Mouse (Mus musculus) MEL (cell line): ENCODE results near the gene Nrip3. TPM values are rescaled to one million over a fixed set of nuclear protein-coding genes. Genes with fewer than 3 reads are reported as not detected.

Experiments used
- DNase-seq: peaks from one replicate; pipeline ENCODE4 v3.0.0; 2011; ENCODE audit warnings: low read depth, low spot score
- H3K27ac ChIP-seq: 2 replicates; pipeline ENCODE4 v1.5.1; 2012; ENCODE audit warnings: low read depth, mild to moderate bottlenecking, control low read depth, low read length, moderate library complexity; ENCODE audit not compliant: control insufficient read depth
- H3K27me3 ChIP-seq, 2 experiments: fragments of 150-350 bp in 1 of 2; sonication (generic) in 1 of 2; 2 replicates each; pipeline ENCODE4 v1.6.1; 2012; ENCODE audit warnings: low read length in 2 of 2, mild to moderate bottlenecking in 2 of 2, improper control_type of control experiment in 1 of 2, moderate library complexity in 1 of 2; ENCODE audit not compliant: insufficient read depth in 2 of 2, control insufficient read depth in 1 of 2
- H3K36me3 ChIP-seq, 2 experiments: 2 replicates each; pipeline ENCODE4 v1.6.1; 2012 to 2014; ENCODE audit warnings: low read length in 2 of 2, improper control_type of control experiment in 1 of 2, inconsistent platforms in 1 of 2, mild to moderate bottlenecking in 1 of 2; ENCODE audit not compliant: insufficient read depth in 2 of 2, control insufficient read depth in 1 of 2
- H3K4me1 ChIP-seq, 2 experiments: fragments of 150-350 bp in 1 of 2; sonication (generic) in 1 of 2; 2 replicates each; pipeline ENCODE4 v1.6.1; 2012; ENCODE audit warnings: low read length in 2 of 2, improper control_type of control experiment in 1 of 2, mild to moderate bottlenecking in 1 of 2; ENCODE audit not compliant: insufficient read depth in 2 of 2, control insufficient read depth in 1 of 2
- H3K4me3 ChIP-seq, 2 experiments: fragments of 150-350 bp in 1 of 2; sonication (generic) in 1 of 2; 2 replicates each; pipeline ENCODE4 v1.5.1; 2012; ENCODE audit warnings: low read depth in 2 of 2, low read length in 2 of 2, mild to moderate bottlenecking in 2 of 2, moderate library complexity in 2 of 2, control low read depth in 1 of 2, improper control_type of control experiment in 1 of 2; ENCODE audit not compliant: control insufficient read depth in 1 of 2, insufficient read depth in 1 of 2
- H3K79me2 ChIP-seq: 2 replicates; pipeline ENCODE4 v1.6.1; 2012; ENCODE audit warnings: mild to moderate bottlenecking, low read length, moderate library complexity; ENCODE audit not compliant: control insufficient read depth, poor library complexity, insufficient read depth
- H3K9ac ChIP-seq: 2 replicates; pipeline ENCODE4 v1.6.1; 2012; ENCODE audit warnings: low read depth, mild to moderate bottlenecking, control low read depth, low read length, moderate library complexity; ENCODE audit not compliant: control insufficient read depth, poor library complexity, severe bottlenecking
- H3K9me3 ChIP-seq: fragments of 150-350 bp; sonication (generic); replicated peaks from 2 replicates; pipeline ENCODE4 v1.6.1; 2012; ENCODE audit warnings: mild to moderate bottlenecking, low read length, improper control_type of control experiment, moderate library complexity; ENCODE audit not compliant: insufficient read depth
- CHD2 ChIP-seq: IDR thresholded peaks from 2 replicates; pipeline ENCODE4 v1.6.1; 2011; ENCODE audit warnings: low read length, improper control_type of control experiment
- ELF1 ChIP-seq: IDR thresholded peaks from 2 replicates; pipeline ENCODE4 v1.6.1; 2014; ENCODE audit warnings: low read depth, mild to moderate bottlenecking, inconsistent platforms, low read length, improper control_type of control experiment, moderate library complexity
- EP300 ChIP-seq, 2 experiments: IDR thresholded peaks; 2 replicates each; pipeline ENCODE4 v1.6.1; 2011; ENCODE audit warnings: improper control_type of control experiment in 2 of 2, low read length in 2 of 2, low read depth in 1 of 2, mild to moderate bottlenecking in 1 of 2
- ETS1 ChIP-seq: IDR thresholded peaks from 2 replicates; pipeline ENCODE4 v1.6.1; 2012; ENCODE audit warnings: low read depth, mild to moderate bottlenecking, inconsistent platforms, low read length, improper control_type of control experiment, moderate library complexity
- GABPA ChIP-seq: IDR thresholded peaks from 2 replicates; pipeline ENCODE4 v1.6.1; 2012; ENCODE audit warnings: low read depth, mild to moderate bottlenecking, inconsistent platforms, low read length, improper control_type of control experiment, moderate library complexity
- HCFC1 ChIP-seq: IDR thresholded peaks from 2 replicates; pipeline ENCODE4 v1.6.1; 2012; ENCODE audit warnings: low read depth, mild to moderate bottlenecking, inconsistent platforms, low read length, improper control_type of control experiment, moderate library complexity
- MAFK ChIP-seq: IDR thresholded peaks from 2 replicates; pipeline ENCODE4 v1.6.1; 2011; ENCODE audit warnings: low read depth, mild to moderate bottlenecking, low read length, improper control_type of control experiment, borderline replicate concordance
- MAX ChIP-seq: IDR thresholded peaks from 2 replicates; pipeline ENCODE4 v1.6.1; 2011; ENCODE audit warnings: low read length, improper control_type of control experiment
- MAZ ChIP-seq: IDR thresholded peaks from 2 replicates; pipeline ENCODE4 v1.6.1; 2012; ENCODE audit warnings: low read depth, mild to moderate bottlenecking, inconsistent platforms, low read length, improper control_type of control experiment
- MXI1 ChIP-seq: IDR thresholded peaks from 2 replicates; pipeline ENCODE4 v1.6.1; 2011; ENCODE audit warnings: mild to moderate bottlenecking, low read depth, low read length, improper control_type of control experiment
- NELFE ChIP-seq: IDR thresholded peaks from 2 replicates; pipeline ENCODE4 v1.6.1; 2011; ENCODE audit warnings: low read depth, low read length, improper control_type of control experiment
- NRF1 ChIP-seq: IDR thresholded peaks from 2 replicates; pipeline ENCODE4 v1.6.1; 2014; ENCODE audit warnings: low read depth, mild to moderate bottlenecking, inconsistent platforms, low read length, improper control_type of control experiment, moderate library complexity; ENCODE audit not compliant: poor library complexity, insufficient read depth, severe bottlenecking
- POLR2A ChIP-seq, 2 experiments: IDR thresholded peaks; 2 replicates each; pipeline ENCODE4 v1.6.1; 2011 to 2012; ENCODE audit warnings: low read length in 2 of 2, mild to moderate bottlenecking in 2 of 2, control low read depth in 1 of 2, improper control_type of control experiment in 1 of 2, low read depth in 1 of 2, moderate library complexity in 1 of 2; ENCODE audit not compliant: control insufficient read depth in 1 of 2, insufficient read depth in 1 of 2, poor library complexity in 1 of 2
- POLR2AphosphoS2 ChIP-seq: IDR thresholded peaks from 2 replicates; pipeline ENCODE4 v1.6.1; 2011; ENCODE audit warnings: low read length, improper control_type of control experiment
- RCOR1 ChIP-seq: IDR thresholded peaks from 2 replicates; pipeline ENCODE4 v1.6.1; 2012; ENCODE audit warnings: low read depth, mild to moderate bottlenecking, inconsistent platforms, low read length, improper control_type of control experiment
- SIN3A ChIP-seq: IDR thresholded peaks from 2 replicates; pipeline ENCODE4 v1.6.1; 2012; ENCODE audit warnings: low read length, improper control_type of control experiment, inconsistent platforms
- TAL1 ChIP-seq: IDR thresholded peaks from 2 replicates; pipeline ENCODE4 v1.6.1; 2012; ENCODE audit warnings: mild to moderate bottlenecking, inconsistent platforms, low read length, moderate library complexity, mixed read lengths
- TCF12 ChIP-seq: IDR thresholded peaks from 2 replicates; pipeline ENCODE4 v1.6.1; 2014; ENCODE audit warnings: low read depth, mild to moderate bottlenecking, inconsistent platforms, low read length, improper control_type of control experiment, moderate library complexity
- USF1 ChIP-seq: IDR thresholded peaks from 2 replicates; pipeline ENCODE4 v1.6.1; 2014; ENCODE audit warnings: low read depth, mild to moderate bottlenecking, inconsistent platforms, low read length, improper control_type of control experiment, moderate library complexity
- ZMIZ1 ChIP-seq: IDR thresholded peaks from 2 replicates; pipeline ENCODE4 v1.6.1; 2012; ENCODE audit warnings: low read depth, mild to moderate bottlenecking, inconsistent platforms, low read length, improper control_type of control experiment, moderate library complexity
- polyA plus RNA-seq, 2 experiments: library from polyadenylated mRNA; stranded (reverse) in 1 of 2; unstranded in 1 of 2; fragments of >175 nt in 1 of 2; fragments of >200 nt in 1 of 2; gene quantifications; 2 replicates each; pipeline versions ENCODE4 v1.2.1 to v1.2.4; 2012; ENCODE audit warnings: low replicate concordance in 2 of 2, low read depth in 1 of 2; ENCODE audit not compliant: insufficient read length in 2 of 2, insufficient read depth in 1 of 2, missing spikeins in 1 of 2
- total RNA-seq: library from RNA; depleted of rRNA; stranded (reverse); fragments of 300-350 nt; gene quantifications from 2 replicates; pipeline ENCODE4 v1.2.3, GENCODE M21; 2012

Nrip3 gene
- total and polyA plus RNA-seq, 3 experiments = not detected

GRCm38 (mm10) chr7:109754034-109754433 is 27.8 kb downstream of the Nrip3 start:
- peaks cover 8% of the 10 kb centered on the region in 2 experiments; a peak in 3 of 4 replicates for H3K4me1 ChIP-seq
- TF ChIP-seq MAFK (0 out of 2 replicates have a peak, but pooled peaks have one; percentile 23), TAL1 (no peak), TCF12 (no peak)
- H3K4me3 ChIP-seq = no peak overlapping the region

GRCm38 (mm10) chr7:109752008-109752925 is 29.6 kb downstream of the Nrip3 start, which contains the start of gene Tmem9b:
Gene Tmem9b (minus strand): TSS chr7:109752875.
- H3K36me3 ChIP-seq = peaks cover 0 to 15% of the 10 kb centered on the region in 2 experiments; a peak in 2 of 4 replicates
- H3K4me1 ChIP-seq = peaks cover 8% of the 10 kb centered on the region in 2 experiments; a peak in 3 of 4 replicates
- no peaks in the 10 kb centered on the region for H3K27me3 ChIP-seq
- DNase-seq = peak; percentile 84
- peak within 1 kb of the TSS; percentile 22; the same call in 1 of the 2 replicates for H3K27ac ChIP-seq
- H3K79me2 ChIP-seq = peaks cover 11% of the 10 kb centered on the region
- H3K4me3 ChIP-seq = peak within 1 kb of the TSS; percentile 89
- TF ChIP-seq NRF1 = peak; percentile 69
- TF ChIP-seq TCF12 = peak; percentile 48; the same call in 1 of the 2 replicates
- TF ChIP-seq NELFE = peak; percentile 85
- peak; percentile 82 for TF ChIP-seq SIN3A
- no peak for TF ChIP-seq CHD2
- TF ChIP-seq MXI1 = peak; percentile 71; the same call in 1 of the 2 replicates
- peak; percentile 40; the same call in 1 of the 2 replicates for TF ChIP-seq MAZ
- TF ChIP-seq TAL1 = no peak
- TF ChIP-seq ELF1 = peak; percentile 88
- TF ChIP-seq POLR2A (IDR thresholded peaks at IDR 0.05; ENCODE audit: control insufficient read depth in 1 of 2, insufficient read depth in 1 of 2, low read depth in 1 of 2, low read length in 2 of 2, poor library complexity in 1 of 2) = peak; percentile 82 to 90
- TF ChIP-seq EP300 (IDR thresholded peaks at IDR 0.05; ENCODE audit: low read depth in 1 of 2, low read length in 2 of 2) = no peak
- TF ChIP-seq MAX = peak; percentile 29; the same call in 1 of the 2 replicates
- TF ChIP-seq HCFC1 = peak; percentile 82
- peak; percentile 68; the same call in 1 of the 2 replicates for TF ChIP-seq POLR2AphosphoS2
- 0 out of 2 replicates have a peak, but pooled peaks have one; percentile 39 for TF ChIP-seq ZMIZ1
- no peak for TF ChIP-seq GABPA
- TF ChIP-seq RCOR1 = no peak
- peak; percentile 47 for TF ChIP-seq USF1
- peak; percentile 64; the same call in 1 of the 2 replicates for TF ChIP-seq ETS1
- H3K9me3 ChIP-seq = no peaks in the 10 kb centered on the region
- H3K9ac ChIP-seq = peak within 1 kb of the TSS; percentile 98

More at GRCm38 (mm10) chr7:109754034-109754433, 27.8 kb downstream of the Nrip3 start:
- H3K9me3 ChIP-seq = no peaks in the 10 kb centered on the region
- H3K36me3 ChIP-seq = peaks cover 0 to 15% of the 10 kb centered on the region in 2 experiments; a peak in 2 of 4 replicates
- H3K79me2 ChIP-seq = peaks cover 11% of the 10 kb centered on the region
- no peak overlapping the region for H3K27ac ChIP-seq
- no peak overlapping the region for H3K9ac ChIP-seq
- H3K27me3 ChIP-seq = no peaks in the 10 kb centered on the region
- no peak for DNase-seq
